Mouse (Mus musculus) cerebellum, adult 11 months (tissue): ENCODE measurements around the gene Sorcs2.
"Not testable (repeated sequence)": the region's sequence is repeated elsewhere in the genome, so short reads cannot be mapped to it uniquely, and the experiment has no call there.

Experiments used
- DNase-seq: peaks from one replicate; pipeline ENCODE4 v3.0.0; 2022

Gene Sorcs2

GRCm38 (mm10) chr5:36397837-36398282 lies at the start of gene Sorcs2:
TSS of gene Sorcs2 (minus strand) at chr5:36398139.
- DNase-seq: peak; percentile 60

GRCm38 (mm10) chr5:36446166-36446890 lies 48.4 kb upstream of the Sorcs2 start:
- no peak for DNase-seq

GRCm38 (mm10) chr5:36445028-36445427 lies 47.1 kb upstream of the Sorcs2 start:
- peak; percentile 47 for DNase-seq

- DNase-seq: no peak
Observed at GRCm38 (mm10) chr5:36444611-36445010, 46.7 kb upstream of the Sorcs2 start.

GRCm38 (mm10) chr5:36440741-36441140 lies 42.8 kb upstream of the Sorcs2 start:
- no peak for DNase-seq

GRCm38 (mm10) chr5:36436858-36437257 lies 38.9 kb upstream of the Sorcs2 start:
- no peak for DNase-seq

- no peak for DNase-seq
Observed at GRCm38 (mm10) chr5:36434398-36434967, 36.5 kb upstream of the Sorcs2 start.

GRCm38 (mm10) chr5:36431711-36432110 lies 33.8 kb upstream of the Sorcs2 start:
- no peak for DNase-seq

GRCm38 (mm10) chr5:36429551-36429950 lies 31.6 kb upstream of the Sorcs2 start:
- DNase-seq: no peak

GRCm38 (mm10) chr5:36427831-36428230 lies 29.9 kb upstream of the Sorcs2 start:
- no peak for DNase-seq

- DNase-seq: no peak
Observed at GRCm38 (mm10) chr5:36426404-36426803, 28.5 kb upstream of the Sorcs2 start.

- DNase-seq: no peak
Observed at GRCm38 (mm10) chr5:36424676-36425075, 26.7 kb upstream of the Sorcs2 start.

- DNase-seq: no peak
Observed at GRCm38 (mm10) chr5:36422689-36423088, 24.8 kb upstream of the Sorcs2 start.

- DNase-seq: no peak
Observed at GRCm38 (mm10) chr5:36419861-36420260, 21.9 kb upstream of the Sorcs2 start.

GRCm38 (mm10) chr5:36414712-36415331 lies 16.9 kb upstream of the Sorcs2 start:
- DNase-seq: no peak

GRCm38 (mm10) chr5:36398463-36399364 lies 775 bp upstream of the Sorcs2 start:
- peak; percentile 11 for DNase-seq

GRCm38 (mm10) chr5:36397384-36397759 lies 567 bp downstream of the Sorcs2 start:
- DNase-seq: no peak

- no peak for DNase-seq
Observed at GRCm38 (mm10) chr5:36396491-36397383, 1.2 kb downstream of the Sorcs2 start.

GRCm38 (mm10) chr5:36396011-36396410 lies 1.9 kb downstream of the Sorcs2 start:
- DNase-seq: peak; percentile 26

GRCm38 (mm10) chr5:36394840-36395515 lies 3.0 kb downstream of the Sorcs2 start:
- DNase-seq: no peak

GRCm38 (mm10) chr5:36391751-36392150 lies 6.2 kb downstream of the Sorcs2 start:
- DNase-seq: no peak

- not testable (repeated sequence) for DNase-seq
Observed at GRCm38 (mm10) chr5:36390591-36390927, 7.4 kb downstream of the Sorcs2 start.
